24 mouse cellular contexts compared by ENCODE assay signal in genomic region chr12:31139853-31140252, GRCm38 (mm10).
DNase-seq lines count a peak whose midpoint lies in the region; ATAC-seq and TF ChIP-seq lines count a peak whose summit lies in the region.
"Had no signal": no experiment of that assay in that cellular context is flagged by ENCODE, and none has a peak within 500 bp of the region (broad histone marks: within the 10 kb centered on the region; RNA-seq: fewer than 3 reads in every experiment).

No protein-coding gene starts in this region.

- no peaks in the 10 kb centered on the region for H3K27me3 ChIP-seq in heart, adult 2 months (ENCODE audit: control insufficient read depth, insufficient read depth, low read length)
- no peaks in the 10 kb centered on the region for H3K27me3 ChIP-seq in heart, embryonic 10.5 days (ENCODE audit: insufficient read depth, poor library complexity, severe bottlenecking)
- H3K27me3 ChIP-seq in lung, postnatal 0 days (replicated peaks; ENCODE audit: insufficient read depth, low read length), result no peaks in the 10 kb centered on the region; the same call in 1 of the 2 replicates
- no peaks in the 10 kb centered on the region for H3K27me3 ChIP-seq in hindbrain, embryonic 11.5 days (ENCODE audit: control insufficient read depth, insufficient read depth, low read length)
- H3K27me3 ChIP-seq in forebrain, postnatal 0 days (ENCODE audit: insufficient read depth, low read length), result no peaks in the 10 kb centered on the region
- H3K27me3 ChIP-seq: CH12.LX; embryonic facial prominence, embryonic 15.5 days; forebrain, embryonic 15.5 days; heart, embryonic 13.5 days; hindbrain, embryonic 12.5 days; Patski had no signal

- no peak for TF ChIP-seq POLR2A in heart, adult 2 months (IDR thresholded peaks at IDR 0.05; ENCODE audit: insufficient read depth, low read depth, low read length)
- TF ChIP-seq POLR2A in lung, adult 2 months (IDR thresholded peaks at IDR 0.05; ENCODE audit: borderline replicate concordance, extremely low read depth, low read depth, low read length), result no peak

- no peaks in the 10 kb centered on the region for H3K79me2 ChIP-seq in heart, adult 2 months (replicated peaks; ENCODE audit: control insufficient read depth, insufficient read depth, low read length)

- DNase-seq in heart, adult 2 months, result no peak
- no peak for DNase-seq in heart, embryonic 10.5 days (ENCODE audit: low spot score)
- DNase-seq in lung, adult 2 months, result peak; percentile 26
- DNase-seq in lung, postnatal 0 days (ENCODE audit: low spot score), result peak; percentile 88
- DNase-seq in lung, postnatal 36 days, result peak; percentile 78
- DNase-seq in hindbrain, embryonic 11.5 days (ENCODE audit: low spot score), result no peak
- no peak for DNase-seq in urinary bladder, adult 18-20 months (ENCODE audit: low spot score in 2 of 2)
- no peak for DNase-seq in forebrain, postnatal 0 days
- DNase-seq: adrenal gland, postnatal 14 days; cerebellum, adult 18-20 months; cerebellum, adult 9-11 months; gastrocnemius, postnatal 25 days; heart, adult 18-20 months; heart, postnatal 36 days had no signal

- no peak overlapping the region for H3K4me3 ChIP-seq in heart, adult 2 months
- no peak overlapping the region for H3K4me3 ChIP-seq in heart, embryonic 10.5 days
- H3K4me3 ChIP-seq in lung, adult 2 months (replicated peaks; ENCODE audit: extremely low read depth, low read depth, low read length), result no peak overlapping the region
- no peak overlapping the region for H3K4me3 ChIP-seq in lung, postnatal 0 days (ENCODE audit: low read depth, low read length)
- H3K4me3 ChIP-seq in hindbrain, embryonic 11.5 days (ENCODE audit: low read depth, low read length), result no peak overlapping the region
- no peak overlapping the region for H3K4me3 ChIP-seq in forebrain, postnatal 0 days (ENCODE audit: low read depth, low read length)
- H3K4me3 ChIP-seq: embryonic facial prominence, embryonic 15.5 days; erythroblast, embryonic 14.5 days; forebrain, embryonic 10.5 days; forebrain, embryonic 15.5 days; heart, embryonic 13.5 days; hindbrain, embryonic 12.5 days had no signal

- WGBS in heart, adult 2 months, result 55% methylated on average over 4 of the region's 4 CpGs
- WGBS in heart, embryonic 10.5 days, result 43% methylated on average over 4 of the region's 4 CpGs
- WGBS in lung, adult 2 months, result 49% methylated on average over 4 of the region's 4 CpGs
- WGBS in lung, postnatal 0 days, result 30% methylated on average over 4 of the region's 4 CpGs
- 77% methylated on average over 4 of the region's 4 CpGs for WGBS in hindbrain, embryonic 11.5 days
- 66% methylated on average over 4 of the region's 4 CpGs for WGBS in forebrain, postnatal 0 days

- H3K4me2 ChIP-seq in lung, postnatal 0 days (replicated peaks; ENCODE audit: low read depth, low read length), result no peak overlapping the region
- no peak overlapping the region for H3K4me2 ChIP-seq in hindbrain, embryonic 11.5 days (replicated peaks; ENCODE audit: low read depth, low read length)
- no peak overlapping the region for H3K4me2 ChIP-seq in forebrain, postnatal 0 days (ENCODE audit: low read depth)
- H3K4me2 ChIP-seq: embryonic facial prominence, embryonic 15.5 days; forebrain, embryonic 15.5 days; heart, embryonic 13.5 days; hindbrain, embryonic 12.5 days had no signal

- H3K9ac ChIP-seq in heart, adult 2 months (ENCODE audit: low read depth, low read length), result no peak overlapping the region
- no peak overlapping the region for H3K9ac ChIP-seq in lung, postnatal 0 days (replicated peaks; ENCODE audit: low read depth)
- H3K9ac ChIP-seq in hindbrain, embryonic 11.5 days (ENCODE audit: low read depth, low read length), result no peak overlapping the region
- H3K9ac ChIP-seq in forebrain, postnatal 0 days, result no peak overlapping the region
- H3K9ac ChIP-seq: embryonic facial prominence, embryonic 15.5 days; forebrain, embryonic 15.5 days; heart, embryonic 13.5 days; hindbrain, embryonic 12.5 days had no signal

- H3K4me1 ChIP-seq in heart, adult 2 months (ENCODE audit: control insufficient read depth, insufficient read depth, low read length), result peaks cover 10% of the 10 kb centered on the region
- no peaks in the 10 kb centered on the region for H3K4me1 ChIP-seq in heart, embryonic 10.5 days
- peaks cover 2% of the 10 kb centered on the region for H3K4me1 ChIP-seq in lung, adult 2 months (ENCODE audit: control insufficient read depth, insufficient read depth, low read length)
- H3K4me1 ChIP-seq in lung, postnatal 0 days (ENCODE audit: insufficient read depth, low read depth, low read length), result no peaks in the 10 kb centered on the region
- H3K4me1 ChIP-seq in hindbrain, embryonic 11.5 days (replicated peaks; ENCODE audit: control insufficient read depth, insufficient read depth, low read length), result no peaks in the 10 kb centered on the region
- no peaks in the 10 kb centered on the region for H3K4me1 ChIP-seq in forebrain, postnatal 0 days (ENCODE audit: insufficient read depth)
- H3K4me1 ChIP-seq: forebrain, embryonic 10.5 days; forebrain, embryonic 15.5 days; hindbrain, embryonic 12.5 days had no signal

- peaks cover 17% of the 10 kb centered on the region for H3K36me3 ChIP-seq in heart, adult 2 months (ENCODE audit: control insufficient read depth, insufficient read depth, low read length)
- H3K36me3 ChIP-seq in heart, embryonic 10.5 days, result no peaks in the 10 kb centered on the region
- H3K36me3 ChIP-seq in lung, postnatal 0 days (ENCODE audit: insufficient read depth, low read length), result no peaks in the 10 kb centered on the region
- H3K36me3 ChIP-seq in hindbrain, embryonic 11.5 days (ENCODE audit: control insufficient read depth, insufficient read depth, low read length), result no peaks in the 10 kb centered on the region
- H3K36me3 ChIP-seq in forebrain, postnatal 0 days (ENCODE audit: insufficient read depth), result no peaks in the 10 kb centered on the region
- H3K36me3 ChIP-seq: embryonic facial prominence, embryonic 15.5 days; forebrain, embryonic 10.5 days; forebrain, embryonic 15.5 days; heart, embryonic 13.5 days; hindbrain, embryonic 12.5 days had no signal

- intact Hi-C loops in heart, adult 2 months (cut with DNase I), result no loop called here

- H3K9me3 ChIP-seq in heart, embryonic 10.5 days, result no peaks in the 10 kb centered on the region
- H3K9me3 ChIP-seq in lung, postnatal 0 days (ENCODE audit: low read length), result no peaks in the 10 kb centered on the region
- no peaks in the 10 kb centered on the region for H3K9me3 ChIP-seq in hindbrain, embryonic 11.5 days (ENCODE audit: control insufficient read depth, low read length)
- no peaks in the 10 kb centered on the region for H3K9me3 ChIP-seq in forebrain, postnatal 0 days (ENCODE audit: low read length)
- H3K9me3 ChIP-seq: embryonic facial prominence, embryonic 15.5 days; forebrain, embryonic 10.5 days; forebrain, embryonic 15.5 days; heart, embryonic 13.5 days; hindbrain, embryonic 12.5 days had no signal

- ATAC-seq in lung, postnatal 0 days, result peak; percentile 95
- no peak for ATAC-seq in hindbrain, embryonic 11.5 days (ENCODE audit: low FRiP score)
- no peak for ATAC-seq in forebrain, postnatal 0 days
- ATAC-seq: activated CD4-positive, CD25-positive, alpha-beta regulatory T cell, adult 4 months; forebrain, embryonic 15.5 days; hindbrain, postnatal 0 days; Patski had no signal

- H3K27ac ChIP-seq in heart, adult 2 months, result peak overlapping the region; percentile 43
- no peak overlapping the region for H3K27ac ChIP-seq in heart, embryonic 10.5 days
- no peak overlapping the region for H3K27ac ChIP-seq in lung, postnatal 0 days (ENCODE audit: low read length)
- H3K27ac ChIP-seq in hindbrain, embryonic 11.5 days (ENCODE audit: low read depth, low read length), result no peak overlapping the region
- no peak overlapping the region for H3K27ac ChIP-seq in forebrain, postnatal 0 days (ENCODE audit: low read depth, low read length)
- H3K27ac ChIP-seq: embryonic facial prominence, embryonic 15.5 days; forebrain, embryonic 10.5 days; forebrain, embryonic 15.5 days; heart, embryonic 13.5 days; hindbrain, embryonic 12.5 days; hindbrain, postnatal 0 days had no signal

- no peak for TF ChIP-seq CTCF in heart, adult 2 months (IDR thresholded peaks at IDR 0.05)
- no peak for TF ChIP-seq CTCF in lung, adult 2 months (IDR thresholded peaks at IDR 0.05; ENCODE audit: insufficient read depth, low read length)
- TF ChIP-seq CTCF in lung, postnatal 0 days (IDR thresholded peaks at IDR 0.05), result no peak
- TF ChIP-seq CTCF in forebrain, postnatal 0 days (IDR thresholded peaks at IDR 0.05; ENCODE audit: low read depth), result no peak

- TF ChIP-seq EP300 in heart, adult 2 months (IDR thresholded peaks at IDR 0.05; ENCODE audit: insufficient read depth, low read depth, low read length), result no peak
- peak; percentile 52; the same call in 1 of the 2 replicates for TF ChIP-seq EP300 in lung, postnatal 0 days (IDR thresholded peaks at IDR 0.05)

Comparison
In these comparisons a context has a peak if more than half of its experiments do, and no peak if none do; other contexts are left out.
1. DNase-seq: peak in lung, adult 2 months (single experiment), lung, postnatal 0 days (single experiment) and lung, postnatal 36 days (single experiment); none in heart, adult 2 months (0 of 2), heart, embryonic 10.5 days (single experiment), hindbrain, embryonic 11.5 days (single experiment), urinary bladder, adult 18-20 months (0 of 2) and forebrain, postnatal 0 days (single experiment).